ENCODE assay signal across 8 mouse cellular contexts in the genomic region with DNA sequence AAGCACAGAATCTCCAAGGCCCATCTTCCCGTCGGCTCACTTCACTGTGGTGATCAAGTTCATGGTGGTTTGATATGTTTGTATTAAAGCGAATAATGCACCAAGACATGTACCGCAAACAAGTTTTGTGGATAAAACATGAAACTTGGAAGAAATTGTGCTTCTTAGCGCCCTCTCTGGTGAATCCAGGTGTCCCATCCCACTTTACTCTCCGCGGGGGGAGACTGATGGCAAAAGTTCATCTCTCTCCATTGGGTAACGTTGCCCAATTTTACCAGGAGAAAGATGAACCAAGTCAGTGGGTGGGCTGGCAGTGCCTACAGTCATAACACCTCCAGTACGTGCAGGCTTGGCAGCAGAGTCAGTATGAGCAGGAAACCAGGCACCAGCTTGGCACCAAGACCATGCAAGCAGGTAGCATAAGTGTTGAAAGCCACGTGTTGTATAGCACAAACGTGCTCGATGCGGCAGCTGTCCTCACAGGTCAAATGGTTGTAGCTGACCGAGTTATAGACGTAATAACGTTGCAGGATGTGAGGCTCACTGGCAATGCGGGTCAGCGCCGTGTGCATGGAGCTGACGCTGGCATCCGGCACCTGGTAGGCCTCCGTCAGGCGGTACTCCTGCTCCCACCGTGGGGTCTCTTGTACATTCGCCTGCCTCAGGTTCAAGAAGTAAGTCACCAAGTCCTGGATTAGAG. TPM values are rescaled to one million over a fixed set of nuclear protein-coding genes. Genes with fewer than 3 reads are reported as not detected.
DNase-seq lines count a peak whose midpoint lies in the region; ATAC-seq lines count a peak whose summit lies in the region.

No protein-coding gene starts in this region.

- ATAC-seq in CD4-positive, CD25-positive, alpha-beta regulatory T cell, adult 4 months: no peak
- no peak for ATAC-seq in embryonic facial prominence, embryonic 14.5 days (ENCODE audit: low read depth)

- H3K27me3 ChIP-seq in embryonic facial prominence, embryonic 14.5 days (replicated peaks; ENCODE audit: control insufficient read depth, insufficient read depth, low read length): no peaks in the 10 kb centered on the region

- no peaks in the 10 kb centered on the region for H3K9me3 ChIP-seq in embryonic facial prominence, embryonic 14.5 days (ENCODE audit: control insufficient read depth, low read length)

- H3K4me3 ChIP-seq in embryonic facial prominence, embryonic 14.5 days (ENCODE audit: low read depth, low read length): no peak overlapping the region; the same call in 1 of the 2 replicates

- H3K4me2 ChIP-seq in embryonic facial prominence, embryonic 14.5 days (ENCODE audit: low read depth, low read length): peak overlapping the region; percentile 68; the same call in 1 of the 2 replicates

- H3K9ac ChIP-seq in embryonic facial prominence, embryonic 14.5 days (ENCODE audit: low read depth, low read length): no peak overlapping the region

- no peaks in the 10 kb centered on the region for H3K36me3 ChIP-seq in embryonic facial prominence, embryonic 14.5 days (ENCODE audit: control insufficient read depth, insufficient read depth, low read length)

- DNase-seq in CD4-positive, CD25-positive, alpha-beta regulatory T cell, adult 2 months (ENCODE audit: low read depth, low spot score): peak; percentile 11
- peak; percentile 38 for DNase-seq in layer of hippocampus, adult 9-11 months
- no peak for DNase-seq in layer of hippocampus, postnatal 14 days (ENCODE audit: low spot score in 2 of 2)
- DNase-seq in 416B (ENCODE audit: low read depth) (peak; percentile 27), adipocyte (ENCODE audit: low spot score) (no peak)
- no peak for DNase-seq in embryonic facial prominence, embryonic 14.5 days (ENCODE audit: low spot score)
- no peak for DNase-seq in right cerebral cortex, postnatal 14 days

- H3K4me1 ChIP-seq in embryonic facial prominence, embryonic 14.5 days (ENCODE audit: control insufficient read depth, insufficient read depth, low read length): peaks cover 5% of the 10 kb centered on the region

- WGBS in embryonic facial prominence, embryonic 14.5 days: 91% methylated on average over 25 of the region's 25 CpGs

- H3K27ac ChIP-seq in embryonic facial prominence, embryonic 14.5 days (replicated peaks; ENCODE audit: low read depth, low read length): no peak overlapping the region

RNA-seq across cellular contexts. Expression of a gene that starts 0.9 kb away (rescaled TPM):
- 10 to 100 TPM in 1 of 2 experiments, 1 to 10 TPM in 1; 5.4 to 14.9 TPM for polyA plus RNA-seq in CD4-positive, CD25-positive, alpha-beta regulatory T cell, adult 4 months (2017; shearing (Covaris generic))
- 1 to 10 TPM; 1.7 to 2.3 TPM for total RNA-seq in layer of hippocampus, postnatal 14 days (2021)
- 6.9 and 9.4 TPM in 2 replicates for polyA plus RNA-seq in embryonic facial prominence, embryonic 14.5 days (2014; fragmentation: Nextera tagmentation; extraction: Ambion mirVana)

RNA-seq across cellular contexts. Expression of a gene that starts 23.8 kb away (rescaled TPM):
- polyA plus RNA-seq in CD4-positive, CD25-positive, alpha-beta regulatory T cell, adult 4 months (2017; shearing (Covaris generic)): 1 to 10 TPM in 1 of 2 experiments, under 1 TPM in 1; 0.96 to 1.8 TPM
- 1 to 10 TPM; 1.0 to 1.2 TPM for total RNA-seq in layer of hippocampus, postnatal 14 days (2021)
- 6.7 and 7.9 TPM in 2 replicates for polyA plus RNA-seq in embryonic facial prominence, embryonic 14.5 days (2014; fragmentation: Nextera tagmentation; extraction: Ambion mirVana)

RNA-seq across cellular contexts. Expression of a gene that starts 34.9 kb away (rescaled TPM):
- 10 to 100 TPM; 64.3 to 66.9 TPM for polyA plus RNA-seq in CD4-positive, CD25-positive, alpha-beta regulatory T cell, adult 4 months (2017; shearing (Covaris generic))
- 10 to 100 TPM; 11.6 to 13.4 TPM for total RNA-seq in layer of hippocampus, postnatal 14 days (2021)
- 94.9 and 109 TPM in 2 replicates for polyA plus RNA-seq in embryonic facial prominence, embryonic 14.5 days (2014; fragmentation: Nextera tagmentation; extraction: Ambion mirVana)

Comparison
In these comparisons a context has a peak if more than half of its experiments do, and no peak if none do; other contexts are left out.
1. DNase-seq: peak in CD4-positive, CD25-positive, alpha-beta regulatory T cell, adult 2 months (single experiment), layer of hippocampus, adult 9-11 months (single experiment) and 416B (single experiment); none in layer of hippocampus, postnatal 14 days (0 of 2), embryonic facial prominence, embryonic 14.5 days (single experiment), adipocyte (single experiment) and right cerebral cortex, postnatal 14 days (single experiment).